Mouse (Mus musculus): ENCODE data around the gene Lrrc20. TPM values are rescaled to one million over a fixed set of nuclear protein-coding genes. Genes with fewer than 3 reads are reported as not detected.
"Not testable (repeated sequence)": the region's sequence is repeated elsewhere in the genome, so short reads cannot be mapped to it uniquely, and the experiment has no call there.

The Lrrc20 gene
- polyA plus RNA-seq, 2 experiments from 2014 or later, result 5.0 to 6.2 TPM

GRCm38 (mm10) chr10:61587241-61587849 is 111.7 kb downstream of the Lrrc20 start:
- no peak for ATAC-seq

- no peak for ATAC-seq
These were observed 122.4 kb downstream of the Lrrc20 start for GRCm38 (mm10) chr10:61597991-61598390.

GRCm38 (mm10) chr10:61599556-61600114 is 124.0 kb downstream of the Lrrc20 start:
- ATAC-seq, result no peak

GRCm38 (mm10) chr10:61602283-61603033 is 126.9 kb downstream of the Lrrc20 start:
- peak; percentile 78 for ATAC-seq

GRCm38 (mm10) chr10:61604376-61605065 is 128.9 kb downstream of the Lrrc20 start:
- no peak for ATAC-seq

- ATAC-seq, result not testable (repeated sequence)
These were observed 129.8 kb downstream of the Lrrc20 start for GRCm38 (mm10) chr10:61605381-61605780.

- peak; percentile 41 for ATAC-seq
These were observed 130.2 kb downstream of the Lrrc20 start for GRCm38 (mm10) chr10:61605851-61606250.

- ATAC-seq, result no peak
These were observed 132.6 kb downstream of the Lrrc20 start for GRCm38 (mm10) chr10:61608233-61608632.

- no peak for ATAC-seq
These were observed 135.1 kb downstream of the Lrrc20 start for GRCm38 (mm10) chr10:61610650-61611235.

- ATAC-seq, result no peak
These were observed 138.7 kb downstream of the Lrrc20 start for GRCm38 (mm10) chr10:61614311-61614710.

GRCm38 (mm10) chr10:61618528-61618927 is 142.9 kb downstream of the Lrrc20 start:
- ATAC-seq, result no peak

GRCm38 (mm10) chr10:61621681-61622080 is 146.1 kb downstream of the Lrrc20 start:
- ATAC-seq, result no peak

- not testable (repeated sequence) for ATAC-seq
These were observed 148.3 kb downstream of the Lrrc20 start for GRCm38 (mm10) chr10:61623874-61624273.

GRCm38 (mm10) chr10:61624771-61625170 is 149.2 kb downstream of the Lrrc20 start:
- no peak for ATAC-seq

GRCm38 (mm10) chr10:61625381-61626257 is 150.0 kb downstream of the Lrrc20 start:
- no peak for ATAC-seq

- no peak for ATAC-seq
These were observed 150.9 kb downstream of the Lrrc20 start for GRCm38 (mm10) chr10:61626551-61626950.

GRCm38 (mm10) chr10:61627195-61627937 is 151.8 kb downstream of the Lrrc20 start:
- ATAC-seq, result no peak

- ATAC-seq, result no peak
These were observed 152.3 kb downstream of the Lrrc20 start for GRCm38 (mm10) chr10:61627938-61628250.

Measured in activated CD4-positive, CD25-positive, alpha-beta regulatory T cell, adult 4 months (primary cell).